Mouse (Mus musculus) G1E (cell line): ENCODE results near the gene Ccdc159.

ENCODE experiments used
- CTCF ChIP-seq: IDR thresholded peaks from 2 replicates; pipeline ENCODE4 v1.5.1; 2012; ENCODE audit warnings: low read depth, low read length, inconsistent platforms, mixed read lengths
- GATA1 ChIP-seq: IDR thresholded peaks from 2 replicates; pipeline ENCODE4 v1.6.1; 2012; ENCODE audit warnings: borderline replicate concordance, low read length, inconsistent platforms, mixed read lengths
- TAL1 ChIP-seq: conservative IDR thresholded peaks from 2 replicates; pipeline ENCODE4 v1.6.1; 2012; ENCODE audit warnings: low read depth, low read length, inconsistent platforms, mixed read lengths

- TF ChIP-seq GATA1, result no peak
- TF ChIP-seq CTCF, result no peak
- no peak for TF ChIP-seq TAL1
Measured at GRCm38 (mm10) chr9:21918692-21919384, 8.4 kb upstream of the Ccdc159 start.
